Mouse (Mus musculus) bone marrow macrophage, adult 2 months (primary cell): ENCODE results near the gene Rab3a.

ENCODE experiments used
- CTCF ChIP-seq: IDR thresholded peaks from 2 replicates; pipeline ENCODE4 v1.5.1; 2012; ENCODE audit warnings: low read depth, mild to moderate bottlenecking, low read length, moderate library complexity
- POLR2A ChIP-seq: IDR thresholded peaks from 2 replicates; pipeline ENCODE4 v1.6.1; 2012; ENCODE audit warnings: mild to moderate bottlenecking, low read depth, low read length, borderline replicate concordance

- no peak for TF ChIP-seq CTCF
- no peak for TF ChIP-seq POLR2A
Observed at GRCm38 (mm10) chr8:70796403-70797080, 42.1 kb downstream of the Rab3a start.
